27 mouse cellular contexts compared by ENCODE assay signal in genomic region chr11:3525560-3525959, GRCm38 (mm10). TPM values are rescaled to one million over a fixed set of nuclear protein-coding genes. Genes with fewer than 3 reads are reported as not detected.
"Had no signal": no experiment of that assay in that cellular context is flagged by ENCODE, and none has a peak within 500 bp of the region (broad histone marks: within the 10 kb centered on the region; RNA-seq: fewer than 3 reads in every experiment).

No protein-coding gene starts in this region.

- H3K4me2 ChIP-seq: heart, embryonic 11.5 days; heart, embryonic 13.5 days; heart, embryonic 15.5 days; hindbrain, embryonic 13.5 days; hindbrain, embryonic 15.5 days; kidney, embryonic 15.5 days; limb, embryonic 12.5 days; limb, embryonic 15.5 days; liver, embryonic 12.5 days had no signal

- H3K9me3 ChIP-seq: heart, embryonic 13.5 days; heart, embryonic 15.5 days; hindbrain, embryonic 13.5 days; hindbrain, embryonic 15.5 days; kidney, embryonic 15.5 days; limb, embryonic 12.5 days; limb, embryonic 15.5 days; liver, embryonic 12.5 days had no signal

- H3K4me1 ChIP-seq: hindbrain, embryonic 13.5 days; hindbrain, embryonic 15.5 days; limb, embryonic 12.5 days; limb, embryonic 15.5 days; liver, embryonic 12.5 days had no signal

- H3K36me3 ChIP-seq: hindbrain, embryonic 15.5 days had no signal

- H3K27me3 ChIP-seq: heart, embryonic 13.5 days; heart, embryonic 15.5 days; hindbrain, embryonic 13.5 days; hindbrain, embryonic 15.5 days; kidney, embryonic 15.5 days; limb, embryonic 12.5 days; limb, embryonic 15.5 days; liver, embryonic 12.5 days had no signal

- H3K27ac ChIP-seq: heart, embryonic 13.5 days; heart, embryonic 15.5 days; hindbrain, embryonic 13.5 days; hindbrain, embryonic 15.5 days; kidney, embryonic 15.5 days; kidney, postnatal 0 days; limb, embryonic 12.5 days; limb, embryonic 15.5 days; liver, embryonic 12.5 days; liver, embryonic 14.5 days had no signal

- DNase-seq: gastrocnemius, postnatal 10 days; gastrocnemius, postnatal 36 days; kidney, adult 11 months; kidney, adult 2 months; kidney, adult 9 months; kidney, postnatal 14 days; kidney, postnatal 36 days; layer of hippocampus, adult 9-11 months; layer of hippocampus, postnatal 36 days; left cerebral cortex, postnatal 4 days had no signal

- H3K9ac ChIP-seq: heart, embryonic 13.5 days; heart, embryonic 15.5 days; hindbrain, embryonic 13.5 days; hindbrain, embryonic 15.5 days; kidney, embryonic 15.5 days; limb, embryonic 12.5 days; limb, embryonic 15.5 days; liver, embryonic 12.5 days; liver, embryonic 14.5 days had no signal

- ATAC-seq: hindbrain, postnatal 0 days; intestine, embryonic 16.5 days; liver, embryonic 12.5 days had no signal

- H3K4me3 ChIP-seq: heart, embryonic 13.5 days; heart, embryonic 15.5 days; hindbrain, embryonic 13.5 days; hindbrain, embryonic 15.5 days; kidney, embryonic 15.5 days; limb, embryonic 12.5 days; limb, embryonic 15.5 days; liver, embryonic 12.5 days had no signal

RNA-seq across cellular contexts. Expression of gene Inpp5j, which starts 20.9 kb away (rescaled TPM):
- total RNA-seq: hematopoietic stem cell, adult 5-6 weeks; liver, adult 2 months had no signal
- polyA plus RNA-seq: limb, embryonic 12.5 days had no signal

RNA-seq across cellular contexts. Expression of gene Pla2g3, which starts 37.5 kb away (rescaled TPM):
- total RNA-seq: gastrocnemius, adult 18-20 months; heart, postnatal 36 days; hematopoietic stem cell, adult 5-6 weeks; liver, adult 2 months had no signal
